Mouse (Mus musculus) forebrain, embryonic 12.5 days (tissue): ENCODE measurements around the gene Lrrc8c. TPM values are rescaled to one million over a fixed set of nuclear protein-coding genes. Genes with fewer than 3 reads are reported as not detected.
"Not testable (repeated sequence)": the region's sequence is repeated elsewhere in the genome, so short reads cannot be mapped to it uniquely, and the experiment has no call there.

ENCODE experiments used
- ATAC-seq: fragments of 200-750 bp; cut with Nextera tagmentation; 2 replicates; pipeline ENCODE4 v1.8.0; 2017; ENCODE audit warnings: moderate TSS enrichment; ENCODE audit not compliant: low FRiP score
- H3K27ac ChIP-seq: fragments of 300-500 bp; sonication (generic); 2 replicates; pipeline ENCODE4 v1.5.1; 2016; ENCODE audit warnings: mild to moderate bottlenecking
- H3K27me3 ChIP-seq: fragments of 300-500 bp; sonication (generic); 2 replicates; pipeline ENCODE4 v1.6.1; 2016; ENCODE audit warnings: mild to moderate bottlenecking
- H3K36me3 ChIP-seq: fragments of 300-500 bp; sonication (generic); replicated peaks from 2 replicates; pipeline ENCODE4 v1.6.1; 2016; ENCODE audit warnings: mild to moderate bottlenecking
- H3K4me1 ChIP-seq: fragments of 300-500 bp; sonication (generic); 2 replicates; pipeline ENCODE4 v1.6.1; 2016
- H3K4me2 ChIP-seq: fragments of 300-500 bp; sonication (generic); 2 replicates; pipeline ENCODE4 v1.6.1; 2016; ENCODE audit warnings: mild to moderate bottlenecking, moderate library complexity
- H3K4me3 ChIP-seq: fragments of 300-500 bp; sonication (generic); replicated peaks from 2 replicates; pipeline ENCODE4 v1.5.1; 2016; ENCODE audit warnings: mild to moderate bottlenecking
- H3K9ac ChIP-seq: fragments of 300-500 bp; sonication (generic); 2 replicates; pipeline ENCODE4 v1.6.1; 2016; ENCODE audit warnings: mild to moderate bottlenecking
- H3K9me3 ChIP-seq: fragments of 300-500 bp; sonication (generic); 2 replicates; pipeline ENCODE4 v1.6.1; 2016
- WGBS: fragments of 180-500 bp; shearing (Covaris S2); methylation state at CpG from one replicate; pipeline ENCODE4 v1.1.7; 2016; 5-methylcytosine and 5-hydroxymethylcytosine counted together
- polyA plus RNA-seq: library from polyadenylated mRNA; unstranded; fragments of >200 nt; fragmentation: Nextera tagmentation; extraction: Ambion mirVana; gene quantifications from 2 replicates; pipeline ENCODE4 v1.2.1, GENCODE M21; 2016

Gene Lrrc8c
- polyA plus RNA-seq, 1 experiment from 2014 or later, result 13.1 TPM

- not testable (repeated sequence) for H3K4me3 ChIP-seq, H3K27ac ChIP-seq, H3K36me3 ChIP-seq, H3K9ac ChIP-seq, H3K4me1 ChIP-seq, H3K27me3 ChIP-seq, H3K9me3 ChIP-seq, ATAC-seq, H3K4me2 ChIP-seq
- WGBS, result 95% methylated on average over 2 of the region's 2 CpGs
Measured at GRCm38 (mm10) chr5:105638266-105638665, 119.1 kb downstream of the Lrrc8c start.

- no peaks in the 10 kb centered on the region for H3K36me3 ChIP-seq
- WGBS, result 89% methylated on average over 6 of the region's 6 CpGs
- H3K4me2 ChIP-seq, result no peak overlapping the region
- no peak overlapping the region for H3K27ac ChIP-seq
- no peak overlapping the region for H3K9ac ChIP-seq
- ATAC-seq, result no peak
- H3K4me3 ChIP-seq, result no peak overlapping the region
- no peaks in the 10 kb centered on the region; the same call in 1 of the 2 replicates for H3K4me1 ChIP-seq
- H3K9me3 ChIP-seq, result no peaks in the 10 kb centered on the region
- H3K27me3 ChIP-seq, result no peaks in the 10 kb centered on the region
Measured at GRCm38 (mm10) chr5:105638916-105639315, 119.7 kb downstream of the Lrrc8c start.

GRCm38 (mm10) chr5:105639363-105639762, 120.2 kb downstream of the Lrrc8c start:
- Histone ChIP-seq H3K27ac (no peak overlapping the region), H3K27me3 (no peaks in the 10 kb centered on the region), H3K9ac (no peak overlapping the region), H3K4me3 (no peak overlapping the region), H3K9me3 (no peaks in the 10 kb centered on the region), H3K4me1 (no peaks in the 10 kb centered on the region; the same call in 1 of the 2 replicates), H3K4me2 (no peak overlapping the region), H3K36me3 (no peaks in the 10 kb centered on the region)
- ATAC-seq, result no peak
- WGBS, result 92% methylated on average over 11 of the region's 11 CpGs

- no peaks in the 10 kb centered on the region for H3K9me3 ChIP-seq
- H3K36me3 ChIP-seq, result no peaks in the 10 kb centered on the region
- H3K4me3 ChIP-seq, result no peak overlapping the region
- no peak overlapping the region for H3K4me2 ChIP-seq
- no peak overlapping the region for H3K27ac ChIP-seq
- no peaks in the 10 kb centered on the region; the same call in 1 of the 2 replicates for H3K4me1 ChIP-seq
- WGBS, result 91% methylated on average over 5 of the region's 5 CpGs
- no peaks in the 10 kb centered on the region; the same call in 1 of the 2 replicates for H3K27me3 ChIP-seq
- no peak overlapping the region for H3K9ac ChIP-seq
- no peak for ATAC-seq
Measured at GRCm38 (mm10) chr5:105642517-105642916, 123.3 kb downstream of the Lrrc8c start.

GRCm38 (mm10) chr5:105643276-105643675, 124.1 kb downstream of the Lrrc8c start:
- ATAC-seq, result no peak
- Histone ChIP-seq H3K9ac (no peak overlapping the region), H3K4me2 (no peak overlapping the region), H3K9me3 (no peaks in the 10 kb centered on the region), H3K36me3 (no peaks in the 10 kb centered on the region), H3K27ac (no peak overlapping the region), H3K4me1 (no peaks in the 10 kb centered on the region; the same call in 1 of the 2 replicates), H3K4me3 (no peak overlapping the region), H3K27me3 (no peaks in the 10 kb centered on the region; the same call in 1 of the 2 replicates)
- WGBS, result 59% methylated on average over 8 of the region's 8 CpGs

- no peak overlapping the region for H3K27ac ChIP-seq
- ATAC-seq, result no peak
- no peak overlapping the region for H3K4me3 ChIP-seq
- H3K9me3 ChIP-seq, result no peaks in the 10 kb centered on the region
- WGBS, result 90% methylated on average over 6 of the region's 6 CpGs
- H3K4me2 ChIP-seq, result no peak overlapping the region
- no peak overlapping the region for H3K9ac ChIP-seq
- no peaks in the 10 kb centered on the region for H3K36me3 ChIP-seq
- H3K4me1 ChIP-seq, result peaks cover 6% of the 10 kb centered on the region; the same call in 1 of the 2 replicates
- no peaks in the 10 kb centered on the region; the same call in 1 of the 2 replicates for H3K27me3 ChIP-seq
Measured at GRCm38 (mm10) chr5:105644195-105644594, 125.0 kb downstream of the Lrrc8c start.

- Histone ChIP-seq H3K36me3 (no peaks in the 10 kb centered on the region), H3K4me1 (peaks cover 6% of the 10 kb centered on the region; the same call in 1 of the 2 replicates), H3K27ac (no peak overlapping the region), H3K4me3 (no peak overlapping the region), H3K4me2 (no peak overlapping the region), H3K27me3 (no peaks in the 10 kb centered on the region; the same call in 1 of the 2 replicates), H3K9me3 (no peaks in the 10 kb centered on the region), H3K9ac (no peak overlapping the region)
- ATAC-seq, result no peak
- WGBS, result 96% methylated on average over 7 of the region's 7 CpGs
Measured at GRCm38 (mm10) chr5:105647094-105647493, 127.9 kb downstream of the Lrrc8c start.

- peaks cover 3% of the 10 kb centered on the region; the same call in 1 of the 2 replicates for H3K27me3 ChIP-seq
- WGBS, result 55% methylated on average over 7 of the region's 7 CpGs
- H3K4me3 ChIP-seq, result no peak overlapping the region
- no peaks in the 10 kb centered on the region for H3K9me3 ChIP-seq
- ATAC-seq, result no peak
- peaks cover 6% of the 10 kb centered on the region; the same call in 1 of the 2 replicates for H3K4me1 ChIP-seq
- no peaks in the 10 kb centered on the region for H3K36me3 ChIP-seq
- H3K4me2 ChIP-seq, result no peak overlapping the region
- no peak overlapping the region for H3K27ac ChIP-seq
- no peak overlapping the region for H3K9ac ChIP-seq
Measured at GRCm38 (mm10) chr5:105648648-105649287, 129.6 kb downstream of the Lrrc8c start.

GRCm38 (mm10) chr5:105649514-105650001, 130.4 kb downstream of the Lrrc8c start:
- no peaks in the 10 kb centered on the region for H3K36me3 ChIP-seq
- ATAC-seq, result no peak
- no peak overlapping the region for H3K4me2 ChIP-seq
- H3K9ac ChIP-seq, result no peak overlapping the region
- WGBS, result 93% methylated on average over 10 of the region's 10 CpGs
- no peak overlapping the region for H3K4me3 ChIP-seq
- peaks cover 3% of the 10 kb centered on the region for H3K27me3 ChIP-seq
- H3K27ac ChIP-seq, result no peak overlapping the region; the same call in 1 of the 2 replicates
- peaks cover 9% of the 10 kb centered on the region; the same call in 1 of the 2 replicates for H3K4me1 ChIP-seq
- H3K9me3 ChIP-seq, result no peaks in the 10 kb centered on the region

- Histone ChIP-seq H3K4me3 (no peak overlapping the region), H3K27ac (no peak overlapping the region), H3K9me3 (no peaks in the 10 kb centered on the region), H3K9ac (no peak overlapping the region), H3K4me1 (peaks cover 17% of the 10 kb centered on the region), H3K4me2 (no peak overlapping the region), H3K27me3 (peaks cover 3% of the 10 kb centered on the region), H3K36me3 (no peaks in the 10 kb centered on the region)
- no peak for ATAC-seq
- WGBS, result 90% methylated on average over 8 of the region's 8 CpGs
Measured at GRCm38 (mm10) chr5:105650728-105651479, 131.7 kb downstream of the Lrrc8c start.

GRCm38 (mm10) chr5:105651561-105651991, 132.4 kb downstream of the Lrrc8c start:
- no peak overlapping the region for H3K4me2 ChIP-seq
- peaks cover 17% of the 10 kb centered on the region for H3K4me1 ChIP-seq
- no peaks in the 10 kb centered on the region for H3K36me3 ChIP-seq
- no peak overlapping the region for H3K4me3 ChIP-seq
- H3K27ac ChIP-seq, result no peak overlapping the region
- no peaks in the 10 kb centered on the region for H3K9me3 ChIP-seq
- no peak for ATAC-seq
- H3K9ac ChIP-seq, result no peak overlapping the region
- 83% methylated on average over 11 of the region's 11 CpGs for WGBS
- H3K27me3 ChIP-seq, result peaks cover 3% of the 10 kb centered on the region

GRCm38 (mm10) chr5:105654237-105655063, 135.3 kb downstream of the Lrrc8c start:
- peak; percentile 76 for ATAC-seq
- no peak overlapping the region for H3K9ac ChIP-seq
- H3K27ac ChIP-seq, result no peak overlapping the region
- H3K4me1 ChIP-seq, result peaks cover 11% of the 10 kb centered on the region
- no peaks in the 10 kb centered on the region for H3K36me3 ChIP-seq
- WGBS, result 28% methylated on average over 15 of the region's 15 CpGs
- peaks cover 3% of the 10 kb centered on the region; the same call in 1 of the 2 replicates for H3K27me3 ChIP-seq
- no peak overlapping the region for H3K4me3 ChIP-seq
- H3K4me2 ChIP-seq, result no peak overlapping the region
- no peaks in the 10 kb centered on the region for H3K9me3 ChIP-seq
